ENCODE assay signal across 24 mouse cellular contexts in genomic region chr12:70304014-70304413, GRCm38 (mm10). TPM values are rescaled to one million over a fixed set of nuclear protein-coding genes. Genes with fewer than 3 reads are reported as not detected.
DNase-seq lines count a peak whose midpoint lies in the region; ATAC-seq and TF ChIP-seq lines count a peak whose summit lies in the region.
"Had no signal": no experiment of that assay in that cellular context is flagged by ENCODE, and none has a peak within 500 bp of the region (broad histone marks: within the 10 kb centered on the region; RNA-seq: fewer than 3 reads in every experiment).

No protein-coding gene starts in this region.

- no peak; the same call in 1 of the 2 replicates for TF ChIP-seq CTCF in left cerebral cortex, adult 2 months (IDR thresholded peaks at IDR 0.05)
- no peak for TF ChIP-seq CTCF in midbrain, postnatal 0 days (IDR thresholded peaks at IDR 0.05)

- peak overlapping the region; percentile 44; the same call in 1 of the 2 replicates for H3K27ac ChIP-seq in forebrain, embryonic 14.5 days (ENCODE audit: low read depth, low read length)
- H3K27ac ChIP-seq in forebrain, embryonic 11.5 days (ENCODE audit: low read depth, low read length) = no peak overlapping the region
- peak overlapping the region; percentile 42 for H3K27ac ChIP-seq in left cerebral cortex, adult 2 months
- H3K27ac ChIP-seq in forebrain, embryonic 16.5 days (ENCODE audit: low read length) = peak overlapping the region; percentile 49
- H3K27ac ChIP-seq in midbrain, postnatal 0 days (ENCODE audit: low read depth, low read length) = peak overlapping the region; percentile 82
- H3K27ac ChIP-seq: heart, adult 2 months; heart, embryonic 13.5 days; kidney, postnatal 0 days; limb, embryonic 13.5 days; liver, embryonic 13.5 days had no signal

- intact Hi-C loops in left cerebral cortex, adult 2 months (cut with DNase I) = no loop called here
- intact Hi-C loops in left cerebral cortex, postnatal 4 days (cut with DNase I) = no loop called here

- no peaks in the 10 kb centered on the region for H3K4me1 ChIP-seq in forebrain, embryonic 14.5 days (ENCODE audit: control insufficient read depth, insufficient read depth, low read length)
- H3K4me1 ChIP-seq in forebrain, embryonic 11.5 days (replicated peaks; ENCODE audit: control insufficient read depth, insufficient read depth, low read length) = no peaks in the 10 kb centered on the region
- H3K4me1 ChIP-seq in forebrain, embryonic 16.5 days (replicated peaks; ENCODE audit: control insufficient read depth, insufficient read depth, low read length) = peaks cover 15% of the 10 kb centered on the region
- peaks cover 31% of the 10 kb centered on the region for H3K4me1 ChIP-seq in midbrain, postnatal 0 days (ENCODE audit: insufficient read depth, low read length)
- H3K4me1 ChIP-seq: heart, embryonic 13.5 days; limb, embryonic 13.5 days had no signal

- no peak overlapping the region for H3K4me2 ChIP-seq in forebrain, embryonic 14.5 days (ENCODE audit: low read length)
- no peak overlapping the region for H3K4me2 ChIP-seq in forebrain, embryonic 11.5 days (ENCODE audit: low read depth, low read length, severe bottlenecking)
- no peak overlapping the region for H3K4me2 ChIP-seq in forebrain, embryonic 16.5 days (ENCODE audit: low read length)
- 0 out of 2 replicates have a peak overlapping the region, but pooled peaks have one; percentile 18 for H3K4me2 ChIP-seq in midbrain, postnatal 0 days (ENCODE audit: low read depth, low read length, poor library complexity, severe bottlenecking)
- H3K4me2 ChIP-seq: heart, embryonic 13.5 days; limb, embryonic 13.5 days; liver, embryonic 13.5 days had no signal

- H3K27me3 ChIP-seq in forebrain, embryonic 14.5 days (replicated peaks; ENCODE audit: control insufficient read depth, insufficient read depth, low read length) = no peaks in the 10 kb centered on the region
- no peaks in the 10 kb centered on the region for H3K27me3 ChIP-seq in forebrain, embryonic 11.5 days (ENCODE audit: control insufficient read depth, insufficient read depth, low read length)
- H3K27me3 ChIP-seq in forebrain, embryonic 16.5 days (replicated peaks; ENCODE audit: control insufficient read depth, insufficient read depth, low read length) = no peaks in the 10 kb centered on the region
- H3K27me3 ChIP-seq in midbrain, postnatal 0 days (ENCODE audit: insufficient read depth, low read length) = no peaks in the 10 kb centered on the region
- H3K27me3 ChIP-seq: heart, embryonic 13.5 days; liver, embryonic 13.5 days had no signal

- peak; percentile 72 for DNase-seq in forebrain, embryonic 14.5 days (ENCODE audit: low spot score)
- DNase-seq in forebrain, embryonic 11.5 days (ENCODE audit: low spot score) = no peak
- no peak for DNase-seq in left cerebral cortex, adult 2 months (ENCODE audit: extremely low spot score in 1 of 2, low spot score in 2 of 2)
- no peak for DNase-seq in left cerebral cortex, postnatal 4 days
- DNase-seq in midbrain, postnatal 0 days (ENCODE audit: low spot score) = peak; percentile 47
- no peak for DNase-seq in cerebellum, postnatal 36 days
- no peak for DNase-seq in right cerebral cortex, postnatal 25 days
- DNase-seq: adrenal gland, postnatal 10 days; cerebellum, adult 9-10 months; gastrocnemius, postnatal 36 days; heart, adult 2 months; heart, postnatal 14 days; kidney, adult 2 months; layer of hippocampus, postnatal 36 days; lung, adult 2 months; lung, postnatal 14 days; retina, postnatal 1 day; thymus, postnatal 14 days had no signal

- no peak overlapping the region for H3K4me3 ChIP-seq in forebrain, embryonic 14.5 days (ENCODE audit: low read depth, low read length)
- no peak overlapping the region for H3K4me3 ChIP-seq in forebrain, embryonic 11.5 days (ENCODE audit: low read depth, low read length)
- no peak overlapping the region for H3K4me3 ChIP-seq in left cerebral cortex, adult 2 months
- H3K4me3 ChIP-seq in forebrain, embryonic 16.5 days (replicated peaks; ENCODE audit: low read length) = no peak overlapping the region
- no peak overlapping the region for H3K4me3 ChIP-seq in midbrain, postnatal 0 days (ENCODE audit: low read depth, low read length)
- H3K4me3 ChIP-seq: heart, adult 2 months; heart, embryonic 13.5 days; limb, embryonic 13.5 days; liver, embryonic 13.5 days had no signal

- H3K36me3 ChIP-seq in forebrain, embryonic 14.5 days (ENCODE audit: control insufficient read depth, insufficient read depth, low read length) = no peaks in the 10 kb centered on the region
- no peaks in the 10 kb centered on the region for H3K36me3 ChIP-seq in forebrain, embryonic 11.5 days (ENCODE audit: control insufficient read depth, insufficient read depth, low read length)
- no peaks in the 10 kb centered on the region for H3K36me3 ChIP-seq in forebrain, embryonic 16.5 days (ENCODE audit: control insufficient read depth, insufficient read depth)
- no peaks in the 10 kb centered on the region for H3K36me3 ChIP-seq in midbrain, postnatal 0 days (ENCODE audit: insufficient read depth, low read length)
- H3K36me3 ChIP-seq: heart, embryonic 13.5 days; limb, embryonic 13.5 days; liver, embryonic 13.5 days had no signal

- ATAC-seq in forebrain, embryonic 14.5 days = peak; percentile 40; the same call in 1 of the 2 replicates
- ATAC-seq in forebrain, embryonic 11.5 days (replicated peaks; ENCODE audit: low FRiP score) = no peak
- peak; percentile 74 for ATAC-seq in forebrain, embryonic 16.5 days
- peak; percentile 47 for ATAC-seq in midbrain, postnatal 0 days (ENCODE audit: low FRiP score)
- ATAC-seq: inflammation-experienced regulatory T-cells, adult 6 months had no signal

- no peak overlapping the region for H3K9ac ChIP-seq in forebrain, embryonic 14.5 days (ENCODE audit: low read length)
- no peak overlapping the region for H3K9ac ChIP-seq in forebrain, embryonic 11.5 days (ENCODE audit: low read length)
- no peak overlapping the region for H3K9ac ChIP-seq in forebrain, embryonic 16.5 days (replicated peaks; ENCODE audit: low read depth, low read length)
- H3K9ac ChIP-seq in midbrain, postnatal 0 days (replicated peaks; ENCODE audit: low read length, poor library complexity, severe bottlenecking) = 0 out of 2 replicates have a peak overlapping the region, but pooled peaks have one; percentile 4
- H3K9ac ChIP-seq: heart, embryonic 13.5 days; limb, embryonic 13.5 days; liver, embryonic 13.5 days had no signal

- no peaks in the 10 kb centered on the region for H3K9me3 ChIP-seq in forebrain, embryonic 14.5 days (replicated peaks; ENCODE audit: control insufficient read depth, low read length)
- no peaks in the 10 kb centered on the region for H3K9me3 ChIP-seq in forebrain, embryonic 11.5 days (ENCODE audit: control insufficient read depth, low read length)
- H3K9me3 ChIP-seq in forebrain, embryonic 16.5 days (ENCODE audit: control insufficient read depth, low read length) = no peaks in the 10 kb centered on the region
- H3K9me3 ChIP-seq in midbrain, postnatal 0 days (ENCODE audit: low read length) = no peaks in the 10 kb centered on the region
- H3K9me3 ChIP-seq: heart, embryonic 13.5 days; limb, embryonic 13.5 days; liver, embryonic 13.5 days had no signal

- WGBS in forebrain, embryonic 14.5 days = 77% methylated on average over 6 of the region's 6 CpGs
- WGBS in forebrain, embryonic 11.5 days = 88% methylated on average over 6 of the region's 6 CpGs
- 71% methylated on average over 6 of the region's 6 CpGs for WGBS in forebrain, embryonic 16.5 days
- 46% methylated on average over 6 of the region's 6 CpGs for WGBS in midbrain, postnatal 0 days

RNA-seq across cellular contexts. Expression of gene Trim9, which starts 43.4 kb away (rescaled TPM):
- polyA plus RNA-seq in forebrain, embryonic 14.5 days (2014; fragmentation: Nextera tagmentation; extraction: Ambion mirVana) = 30.8 and 42.9 TPM in 2 replicates
- polyA plus RNA-seq in forebrain, embryonic 11.5 days (2014; fragmentation: Nextera tagmentation; extraction: Ambion mirVana) = 14.5 and 15.5 TPM in 2 replicates
- 100 to 1,000 TPM; 386 to 451 TPM for total RNA-seq in left cerebral cortex, adult 2 months (2021)
- 100 to 1,000 TPM; 210 to 227 TPM for total RNA-seq in left cerebral cortex, postnatal 4 days (2021)
- polyA plus RNA-seq in forebrain, embryonic 16.5 days (2015; fragmentation: Nextera tagmentation; extraction: Ambion mirVana) = 51.7 and 60.8 TPM in 2 replicates
- total RNA-seq in midbrain, postnatal 0 days (2014; rRNA removed) = 219 and 234 TPM in 2 replicates
- 116 and 120 TPM in 2 replicates for polyA plus RNA-seq in midbrain, postnatal 0 days (2015; fragmentation: Nextera tagmentation; extraction: Ambion mirVana)
- polyA plus RNA-seq: inflammation-experienced regulatory T-cells, adult 6 months had no signal

Comparison
In these comparisons a context has a peak if more than half of its experiments do, and no peak if none do; other contexts are left out.
1. DNase-seq: peak in forebrain, embryonic 14.5 days (single experiment) and midbrain, postnatal 0 days (single experiment); none in forebrain, embryonic 11.5 days (single experiment), left cerebral cortex, adult 2 months (0 of 2), left cerebral cortex, postnatal 4 days (single experiment), cerebellum, postnatal 36 days (0 of 2) and right cerebral cortex, postnatal 25 days (single experiment).